Mouse (Mus musculus): Measurements from ENCODE around the gene Hebp2. TPM values are rescaled to one million over a fixed set of nuclear protein-coding genes. Genes with fewer than 3 reads are reported as not detected.

Hebp2 gene
- polyA plus RNA-seq, 1 experiment from 2014 or later = 18.8 TPM

DNA sequence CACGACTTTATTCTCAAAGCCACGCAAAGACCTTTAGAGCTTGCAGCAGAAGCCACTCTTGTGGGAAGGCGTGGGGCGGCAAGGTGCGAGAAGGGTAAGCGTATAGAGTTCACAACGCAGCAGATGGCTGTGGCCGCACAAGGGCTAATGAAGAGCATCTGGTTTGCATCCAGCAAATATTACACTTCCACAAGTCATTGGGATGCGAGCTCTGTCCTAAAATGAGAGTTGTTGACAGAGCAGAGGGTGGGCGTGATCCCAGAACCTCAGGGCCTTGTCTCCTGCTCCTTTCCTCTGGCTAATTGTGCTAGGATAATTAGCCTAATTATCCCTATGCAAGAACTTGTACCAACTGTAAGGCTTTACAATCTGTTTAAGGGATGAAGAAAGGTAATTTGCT, 40.2 kb downstream of the Hebp2 start:
- WGBS = 66% methylated on average over 10 of the region's 10 CpGs
- DNase-seq (ENCODE audit: low spot score) (no peak), ATAC-seq (ENCODE audit: low FRiP score) (no peak)
- Histone ChIP-seq H3K36me3 (ENCODE audit: control insufficient read depth, insufficient read depth, low read length) (no peaks in the 10 kb centered on the region), H3K9ac (ENCODE audit: low read depth, low read length) (no peak overlapping the region), H3K4me2 (replicated peaks; ENCODE audit: low read depth, low read length) (no peak overlapping the region), H3K27ac (ENCODE audit: low read depth, low read length) (no peak overlapping the region), H3K27me3 (ENCODE audit: control insufficient read depth, insufficient read depth, low read length) (no peaks in the 10 kb centered on the region), H3K9me3 (ENCODE audit: control insufficient read depth, low read length) (no peaks in the 10 kb centered on the region), H3K4me3 (ENCODE audit: low read depth, low read length) (no peak overlapping the region), H3K4me1 (replicated peaks; ENCODE audit: control insufficient read depth, insufficient read depth, low read length) (no peaks in the 10 kb centered on the region)

DNA sequence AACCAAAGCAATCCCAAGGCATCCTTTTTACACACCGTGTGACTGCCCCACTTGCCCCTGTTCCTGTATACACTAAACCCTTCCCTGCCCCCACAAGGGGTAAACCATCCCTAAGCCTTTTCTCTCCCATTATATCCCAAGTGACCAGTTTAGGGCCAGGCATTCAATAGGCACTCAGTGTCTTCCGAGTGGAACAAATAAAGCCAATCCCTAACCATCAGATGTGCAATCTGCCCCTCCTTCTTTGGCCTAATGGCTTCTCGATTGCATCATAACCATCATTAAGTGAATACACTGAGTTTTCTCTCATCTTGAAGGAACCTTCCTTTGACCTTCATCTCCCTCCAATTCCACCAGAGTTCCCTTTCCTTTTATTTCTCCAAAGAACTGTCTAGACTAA, 43.9 kb downstream of the Hebp2 start:
- Histone ChIP-seq H3K36me3 (ENCODE audit: control insufficient read depth, insufficient read depth, low read length) (no peaks in the 10 kb centered on the region), H3K4me2 (replicated peaks; ENCODE audit: low read depth, low read length) (0 out of 2 replicates have a peak overlapping the region, but pooled peaks have one; percentile 3), H3K9me3 (ENCODE audit: control insufficient read depth, low read length) (no peaks in the 10 kb centered on the region), H3K4me3 (ENCODE audit: low read depth, low read length) (no peak overlapping the region), H3K9ac (ENCODE audit: low read depth, low read length) (no peak overlapping the region), H3K4me1 (replicated peaks; ENCODE audit: control insufficient read depth, insufficient read depth, low read length) (no peaks in the 10 kb centered on the region), H3K27me3 (ENCODE audit: control insufficient read depth, insufficient read depth, low read length) (no peaks in the 10 kb centered on the region), H3K27ac (ENCODE audit: low read depth, low read length) (no peak overlapping the region)
- DNase-seq (ENCODE audit: low spot score) = no peak
- ATAC-seq (ENCODE audit: low FRiP score) = no peak
- WGBS = 75% methylated on average over 3 of the region's 3 CpGs

DNA sequence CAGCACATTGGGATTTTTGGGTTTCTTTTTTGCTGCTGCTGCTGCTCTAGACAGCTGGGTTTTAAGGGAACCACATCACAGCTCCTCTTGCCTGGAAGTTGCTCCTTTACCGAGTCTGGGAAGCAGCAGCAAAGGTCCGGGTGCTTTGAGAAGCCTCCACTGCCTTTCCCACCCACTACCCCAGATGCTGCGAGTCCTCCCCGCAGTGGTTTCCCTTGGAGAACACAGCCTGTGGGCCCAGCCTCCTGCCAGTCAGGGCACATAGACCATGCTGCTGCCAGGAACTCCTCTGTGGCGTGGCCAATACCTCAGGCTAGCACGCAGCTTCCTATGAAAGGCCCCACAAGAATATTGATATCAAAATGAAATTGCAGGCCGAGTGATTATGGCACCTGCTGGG, 48.8 kb downstream of the Hebp2 start:
- DNase-seq (ENCODE audit: low spot score) = no peak
- Histone ChIP-seq H3K4me1 (replicated peaks; ENCODE audit: control insufficient read depth, insufficient read depth, low read length) (no peaks in the 10 kb centered on the region), H3K9me3 (ENCODE audit: control insufficient read depth, low read length) (no peaks in the 10 kb centered on the region), H3K36me3 (ENCODE audit: control insufficient read depth, insufficient read depth, low read length) (no peaks in the 10 kb centered on the region), H3K9ac (ENCODE audit: low read depth, low read length) (no peak overlapping the region), H3K4me3 (ENCODE audit: low read depth, low read length) (no peak overlapping the region), H3K4me2 (replicated peaks; ENCODE audit: low read depth, low read length) (no peak overlapping the region), H3K27me3 (ENCODE audit: control insufficient read depth, insufficient read depth, low read length) (no peaks in the 10 kb centered on the region), H3K27ac (ENCODE audit: low read depth, low read length) (no peak overlapping the region)
- no peak for ATAC-seq (ENCODE audit: low FRiP score)
- WGBS = 73% methylated on average over 7 of the region's 7 CpGs

DNA sequence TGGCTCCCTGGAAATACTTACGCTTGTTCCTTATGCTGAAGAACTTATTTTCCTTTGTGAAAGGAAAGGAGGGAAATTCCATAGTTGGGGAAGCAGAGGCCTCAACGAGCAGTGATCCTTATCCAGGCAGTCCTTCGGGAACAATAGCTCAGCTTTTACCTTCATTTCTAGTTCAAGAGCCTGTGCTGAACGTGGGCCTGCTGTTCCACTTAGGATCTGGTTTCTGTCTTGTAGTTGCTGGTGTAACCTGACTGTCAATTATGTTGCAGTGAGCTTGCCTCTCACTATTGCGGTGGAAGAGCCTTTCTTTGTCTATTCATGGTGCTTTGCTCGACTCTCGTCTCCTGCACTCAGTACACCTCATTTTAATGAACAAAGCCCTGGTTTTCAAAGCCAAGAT, 51.6 kb downstream of the Hebp2 start:
- no peaks in the 10 kb centered on the region for H3K36me3 ChIP-seq (ENCODE audit: control insufficient read depth, insufficient read depth, low read length)
- H3K27ac ChIP-seq (ENCODE audit: low read depth, low read length) = 0 out of 2 replicates have a peak overlapping the region, but pooled peaks have one; percentile 27
- WGBS = 57% methylated on average over 7 of the region's 7 CpGs
- no peaks in the 10 kb centered on the region for H3K9me3 ChIP-seq (ENCODE audit: control insufficient read depth, low read length)
- ATAC-seq (ENCODE audit: low FRiP score) (no peak), DNase-seq (ENCODE audit: low spot score) (no peak)
- H3K9ac ChIP-seq (ENCODE audit: low read depth, low read length) = no peak overlapping the region
- no peak overlapping the region for H3K4me3 ChIP-seq (ENCODE audit: low read depth, low read length)
- no peaks in the 10 kb centered on the region for H3K4me1 ChIP-seq (replicated peaks; ENCODE audit: control insufficient read depth, insufficient read depth, low read length)
- H3K4me2 ChIP-seq (replicated peaks; ENCODE audit: low read depth, low read length) = no peak overlapping the region
- no peaks in the 10 kb centered on the region for H3K27me3 ChIP-seq (ENCODE audit: control insufficient read depth, insufficient read depth, low read length)

DNA sequence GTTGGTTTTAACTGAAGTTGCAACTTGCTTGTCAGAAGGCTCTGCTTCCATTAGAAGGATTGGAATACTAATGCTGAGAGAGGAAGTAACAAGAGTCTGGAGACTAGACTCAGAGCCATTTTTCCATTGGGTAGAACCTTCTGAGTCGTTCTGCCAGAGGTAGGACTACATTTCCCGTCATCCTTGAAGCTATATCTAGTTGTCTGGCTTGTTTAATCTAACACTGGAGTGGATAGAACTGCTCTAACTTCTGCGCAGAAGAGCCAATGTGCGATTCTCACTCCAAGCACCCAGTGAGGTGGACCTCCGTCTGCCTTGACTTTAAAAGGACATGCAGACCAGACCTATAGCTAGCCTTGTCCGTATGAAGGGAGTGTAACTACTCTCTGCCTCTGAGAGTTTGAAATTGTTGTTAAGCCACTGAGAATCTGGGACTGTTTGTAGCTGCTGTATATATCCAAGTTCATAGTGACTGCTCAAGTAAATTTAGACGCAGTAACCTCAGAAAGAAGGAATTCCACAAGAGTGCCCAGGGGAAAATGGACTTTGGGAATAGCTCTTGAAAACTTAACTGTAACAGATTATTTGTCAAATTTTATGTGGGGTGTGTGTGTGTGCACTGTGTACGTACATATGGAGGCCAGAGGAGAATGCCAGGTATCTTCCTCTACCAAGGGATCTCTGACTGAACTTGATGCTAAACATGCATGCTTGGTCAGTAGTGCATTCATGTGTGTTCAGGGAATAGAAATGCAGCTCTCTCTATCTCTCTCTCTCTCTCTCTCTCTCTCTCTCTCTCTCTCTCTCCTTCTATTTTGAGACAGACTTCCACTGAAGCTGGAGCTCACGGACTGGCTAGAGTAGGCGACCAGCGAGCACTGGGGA, 52.6 kb downstream of the Hebp2 start:
- H3K27me3 ChIP-seq (ENCODE audit: control insufficient read depth, insufficient read depth, low read length) = no peaks in the 10 kb centered on the region
- H3K36me3 ChIP-seq (ENCODE audit: control insufficient read depth, insufficient read depth, low read length) = no peaks in the 10 kb centered on the region
- WGBS = 92% methylated on average over 11 of the region's 11 CpGs

DNA sequence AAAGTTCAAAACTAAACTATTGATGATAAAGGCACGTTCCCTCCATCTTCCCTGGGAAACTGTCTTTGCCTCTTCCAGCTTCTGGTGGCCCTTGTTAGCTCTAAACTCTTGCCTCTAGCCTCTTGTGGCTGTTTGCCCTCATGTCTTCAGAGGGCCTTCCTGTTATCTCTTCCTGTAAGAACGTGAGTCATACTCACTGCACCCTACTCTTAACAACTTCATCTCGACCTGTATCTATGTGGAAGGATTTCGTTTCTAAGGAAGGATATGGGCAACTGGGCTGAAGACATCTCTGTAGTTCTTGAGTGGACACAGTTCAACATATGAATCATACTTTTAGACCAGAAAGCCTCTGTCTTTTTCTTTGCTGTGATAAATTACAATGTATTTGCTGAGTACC, 53.9 kb downstream of the Hebp2 start:
- DNase-seq (ENCODE audit: low spot score) (no peak), ATAC-seq (ENCODE audit: low FRiP score) (no peak)
- Histone ChIP-seq H3K4me2 (replicated peaks; ENCODE audit: low read depth, low read length) (no peak overlapping the region), H3K9me3 (ENCODE audit: control insufficient read depth, low read length) (no peaks in the 10 kb centered on the region), H3K27me3 (ENCODE audit: control insufficient read depth, insufficient read depth, low read length) (no peaks in the 10 kb centered on the region), H3K36me3 (ENCODE audit: control insufficient read depth, insufficient read depth, low read length) (no peaks in the 10 kb centered on the region), H3K27ac (ENCODE audit: low read depth, low read length) (no peak overlapping the region), H3K9ac (ENCODE audit: low read depth, low read length) (no peak overlapping the region), H3K4me3 (ENCODE audit: low read depth, low read length) (no peak overlapping the region), H3K4me1 (replicated peaks; ENCODE audit: control insufficient read depth, insufficient read depth, low read length) (no peaks in the 10 kb centered on the region)
- 90% methylated on average over 4 of the region's 4 CpGs for WGBS

More for the DNA sequence above, 52.6 kb downstream of the Hebp2 start:
- Histone ChIP-seq H3K9ac (ENCODE audit: low read depth, low read length) (no peak overlapping the region), H3K4me2 (replicated peaks; ENCODE audit: low read depth, low read length) (no peak overlapping the region), H3K27ac (ENCODE audit: low read depth, low read length) (no peak overlapping the region), H3K4me3 (ENCODE audit: low read depth, low read length) (no peak overlapping the region), H3K4me1 (replicated peaks; ENCODE audit: control insufficient read depth, insufficient read depth, low read length) (no peaks in the 10 kb centered on the region), H3K9me3 (ENCODE audit: control insufficient read depth, low read length) (no peaks in the 10 kb centered on the region)
- ATAC-seq (ENCODE audit: low FRiP score) (no peak), DNase-seq (ENCODE audit: low spot score) (no peak)

DNA sequence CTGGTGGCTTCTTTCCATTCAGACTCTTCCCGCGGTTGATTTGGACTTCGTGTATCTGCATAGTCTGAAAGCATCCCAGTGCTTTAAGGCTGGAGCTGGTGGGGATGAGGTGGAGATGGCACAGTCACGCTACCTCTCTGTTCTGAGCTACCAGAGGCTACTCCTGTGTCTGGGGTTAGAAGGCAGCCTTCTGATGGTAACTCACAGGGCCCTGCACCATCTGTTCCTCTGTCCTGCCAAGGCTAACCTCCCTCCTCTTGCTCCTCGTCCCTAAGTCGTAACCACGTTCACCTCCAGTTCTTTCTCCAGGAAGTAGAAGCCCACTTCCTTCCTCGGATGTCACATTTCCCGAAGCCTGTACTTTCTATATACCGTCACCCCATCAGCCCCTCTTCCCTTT, 55.9 kb downstream of the Hebp2 start:
- WGBS = 93% methylated on average over 10 of the region's 10 CpGs
- H3K36me3 ChIP-seq (ENCODE audit: control insufficient read depth, insufficient read depth, low read length) = no peaks in the 10 kb centered on the region
- no peak overlapping the region for H3K27ac ChIP-seq (ENCODE audit: low read depth, low read length)
- no peaks in the 10 kb centered on the region for H3K9me3 ChIP-seq (ENCODE audit: control insufficient read depth, low read length)
- H3K27me3 ChIP-seq (ENCODE audit: control insufficient read depth, insufficient read depth, low read length) = no peaks in the 10 kb centered on the region
- no peak overlapping the region for H3K4me3 ChIP-seq (ENCODE audit: low read depth, low read length)
- DNase-seq (ENCODE audit: low spot score) = no peak
- H3K9ac ChIP-seq (ENCODE audit: low read depth, low read length) = no peak overlapping the region
- ATAC-seq (ENCODE audit: low FRiP score) = no peak
- no peak overlapping the region for H3K4me2 ChIP-seq (replicated peaks; ENCODE audit: low read depth, low read length)
- no peaks in the 10 kb centered on the region for H3K4me1 ChIP-seq (replicated peaks; ENCODE audit: control insufficient read depth, insufficient read depth, low read length)

Other genes with a start within 250 kb of the Hebp2 start
- 22.2 and 23.4 TPM in 2 replicates for gene Nhsl1, start 227.1 kb downstream of the Hebp2 start, polyA plus RNA-seq (2014; fragmentation: Nextera tagmentation; extraction: Ambion mirVana)
- gene Arfgef3, start 197.9 kb upstream of the Hebp2 start, polyA plus RNA-seq (2014; fragmentation: Nextera tagmentation; extraction: Ambion mirVana) = 1.2 and 1.9 TPM in 2 replicates
- not detected in 2 replicates for gene Gm4922, start 240.7 kb upstream of the Hebp2 start, polyA plus RNA-seq (2014; fragmentation: Nextera tagmentation; extraction: Ambion mirVana)